Mouse (Mus musculus): ENCODE measurements around the gene Gm9972. TPM values are rescaled to one million over a fixed set of nuclear protein-coding genes. Genes with fewer than 3 reads are reported as not detected.

Gm9972 gene
- polyA plus RNA-seq, 1 experiment, result not detected

- H3K4me1 ChIP-seq (ENCODE audit: control insufficient read depth), result no peaks in the 10 kb centered on the region
- no peak overlapping the region for H3K4me3 ChIP-seq (replicated peaks)
- H3K9me3 ChIP-seq (ENCODE audit: control insufficient read depth, low read length), result 0 out of 2 replicates have a peak, but pooled peaks cover 2% of the 10 kb centered on the region
- H3K27me3 ChIP-seq (ENCODE audit: control insufficient read depth), result no peaks in the 10 kb centered on the region
- no peaks in the 10 kb centered on the region for H3K36me3 ChIP-seq (ENCODE audit: control insufficient read depth)
- TF ChIP-seq GATA1 (IDR thresholded peaks at IDR 0.05; ENCODE audit: low read length) (no peak), TAL1 (IDR thresholded peaks at IDR 0.05; ENCODE audit: low read length) (no peak)
Measured at GRCm38 (mm10) chr11:43054972-43055371, 19.4 kb downstream of the Gm9972 start.

- TF ChIP-seq TAL1 (IDR thresholded peaks at IDR 0.05; ENCODE audit: low read length) (no peak), GATA1 (IDR thresholded peaks at IDR 0.05; ENCODE audit: low read length) (no peak)
- H3K36me3 ChIP-seq (ENCODE audit: control insufficient read depth), result no peaks in the 10 kb centered on the region
- H3K27me3 ChIP-seq (ENCODE audit: control insufficient read depth), result no peaks in the 10 kb centered on the region
- no peaks in the 10 kb centered on the region for H3K4me1 ChIP-seq (ENCODE audit: control insufficient read depth)
- H3K4me3 ChIP-seq (replicated peaks), result no peak overlapping the region
- no peaks in the 10 kb centered on the region for H3K9me3 ChIP-seq (ENCODE audit: control insufficient read depth, low read length)
Measured at GRCm38 (mm10) chr11:43059437-43059970, 24.0 kb downstream of the Gm9972 start.

GRCm38 (mm10) chr11:43062286-43062685 is 26.7 kb downstream of the Gm9972 start:
- no peaks in the 10 kb centered on the region for H3K9me3 ChIP-seq (ENCODE audit: control insufficient read depth, low read length)
- no peaks in the 10 kb centered on the region for H3K4me1 ChIP-seq (ENCODE audit: control insufficient read depth)
- H3K4me3 ChIP-seq (replicated peaks), result no peak overlapping the region
- no peaks in the 10 kb centered on the region for H3K27me3 ChIP-seq (ENCODE audit: control insufficient read depth)
- no peak for TF ChIP-seq TAL1 (IDR thresholded peaks at IDR 0.05; ENCODE audit: low read length)
- TF ChIP-seq GATA1 (IDR thresholded peaks at IDR 0.05; ENCODE audit: low read length), result no peak
- H3K36me3 ChIP-seq (ENCODE audit: control insufficient read depth), result no peaks in the 10 kb centered on the region

GRCm38 (mm10) chr11:43086309-43087050 is 50.9 kb downstream of the Gm9972 start:
- Histone ChIP-seq H3K27me3 (ENCODE audit: control insufficient read depth) (no peaks in the 10 kb centered on the region), H3K4me3 (replicated peaks) (no peak overlapping the region), H3K9me3 (ENCODE audit: control insufficient read depth, low read length) (peaks cover 7% of the 10 kb centered on the region), H3K4me1 (ENCODE audit: control insufficient read depth) (no peaks in the 10 kb centered on the region), H3K36me3 (ENCODE audit: control insufficient read depth) (no peaks in the 10 kb centered on the region)
- TF ChIP-seq TAL1 (IDR thresholded peaks at IDR 0.05; ENCODE audit: low read length) (no peak), GATA1 (IDR thresholded peaks at IDR 0.05; ENCODE audit: low read length) (no peak)

Other genes with a start within 250 kb of the Gm9972 start
- 0.01 TPM in 2 replicates for gene Atp10b, start 114.1 kb downstream of the Gm9972 start, polyA plus RNA-seq (2012)